Mouse (Mus musculus) cortical plate, adult 2 months (tissue): ENCODE data around the gene 1700001K19Rik. TPM values are rescaled to one million over a fixed set of nuclear protein-coding genes. Genes with fewer than 3 reads are reported as not detected.
A peak's percentile ranks its signal among the peaks of the same experiment; 100 is the strongest.
"Not testable (repeated sequence)": the region's sequence is repeated elsewhere in the genome, so short reads cannot be mapped to it uniquely, and the experiment has no call there.

Source experiments
- H3K27ac ChIP-seq: fragments of 200-500 bp; 2 replicates; pipeline ENCODE4 v1.5.1; 2012; ENCODE audit warnings: low read length, control low read depth, inconsistent platforms; ENCODE audit not compliant: insufficient read depth
- H3K4me1 ChIP-seq: fragments of 200-500 bp; 2 replicates; pipeline ENCODE4 v1.6.1; 2011; ENCODE audit warnings: low read length; ENCODE audit not compliant: control insufficient read depth, insufficient read depth
- H3K4me3 ChIP-seq: fragments of 200-500 bp; 2 replicates; pipeline ENCODE4 v1.5.1; 2011; ENCODE audit warnings: mild to moderate bottlenecking, low read length, control low read depth; ENCODE audit not compliant: insufficient read depth
- CTCF ChIP-seq: fragments of 200-500 bp; IDR thresholded peaks from 2 replicates; pipeline ENCODE4 v1.5.1; 2011; ENCODE audit warnings: mild to moderate bottlenecking, control low read depth, low read length; ENCODE audit not compliant: insufficient read depth; ENCODE audit errors: extremely low read depth
- POLR2A ChIP-seq: fragments of 200-500 bp; IDR thresholded peaks from 2 replicates; pipeline ENCODE4 v1.6.1; 2011; ENCODE audit warnings: mild to moderate bottlenecking, low read length, control low read depth; ENCODE audit not compliant: insufficient read depth; ENCODE audit errors: extremely low read depth
- polyA plus RNA-seq: library from polyadenylated mRNA; depleted of rRNA; stranded (reverse); fragments of >200 nt; gene quantifications from 2 replicates; pipeline ENCODE4 v1.2.3, GENCODE M21; 2012

The 1700001K19Rik gene
- polyA plus RNA-seq, 1 experiment, result not detected

DNA sequence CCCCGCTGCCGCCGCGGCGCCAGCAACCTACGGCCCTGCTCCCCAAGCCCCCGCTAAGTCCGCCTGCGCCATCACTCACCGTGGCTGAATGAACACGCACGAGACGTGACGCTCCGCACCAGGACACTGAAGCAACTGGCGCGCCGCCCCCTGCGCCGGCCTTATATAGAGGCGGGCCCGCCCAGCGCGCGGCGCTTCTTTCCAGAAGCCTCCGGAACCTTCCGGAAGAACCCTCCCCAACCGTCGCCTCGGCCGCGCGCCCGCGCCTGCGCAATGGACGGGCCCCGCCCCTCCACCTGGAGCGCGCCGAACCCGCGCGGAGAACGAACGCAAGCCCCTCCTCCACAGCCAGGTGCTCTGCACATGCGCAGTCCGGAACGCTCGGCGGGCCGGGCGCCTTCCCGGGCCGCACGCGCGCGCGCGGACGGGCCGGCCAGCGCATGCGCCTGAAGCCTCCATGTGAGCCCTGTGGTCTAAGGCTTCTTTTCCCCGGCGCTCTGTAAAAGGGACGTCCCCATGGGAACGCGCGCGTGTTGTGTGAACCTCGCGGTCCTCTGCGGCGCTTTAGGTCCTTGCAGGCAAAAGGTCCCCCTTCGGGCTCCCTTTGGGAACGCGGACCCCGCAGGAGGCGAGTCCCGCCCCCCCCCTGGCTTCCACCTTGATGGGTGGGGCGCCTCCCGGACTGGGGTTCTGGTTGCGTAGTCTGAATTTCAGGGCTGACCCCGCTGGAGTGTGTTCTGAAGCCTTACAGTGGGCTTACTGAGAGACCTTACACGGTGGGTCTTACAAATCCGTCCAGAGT, 14.0 kb upstream of the 1700001K19Rik start:
- TF ChIP-seq POLR2A, result peak; percentile 96
- TF ChIP-seq CTCF, result no peak
- H3K27ac ChIP-seq, result peak overlapping the region; percentile 94
- peak overlapping the region; percentile 92 for H3K4me3 ChIP-seq
- H3K4me1 ChIP-seq, result 0 out of 2 replicates have a peak, but pooled peaks cover 1% of the 10 kb centered on the region

DNA sequence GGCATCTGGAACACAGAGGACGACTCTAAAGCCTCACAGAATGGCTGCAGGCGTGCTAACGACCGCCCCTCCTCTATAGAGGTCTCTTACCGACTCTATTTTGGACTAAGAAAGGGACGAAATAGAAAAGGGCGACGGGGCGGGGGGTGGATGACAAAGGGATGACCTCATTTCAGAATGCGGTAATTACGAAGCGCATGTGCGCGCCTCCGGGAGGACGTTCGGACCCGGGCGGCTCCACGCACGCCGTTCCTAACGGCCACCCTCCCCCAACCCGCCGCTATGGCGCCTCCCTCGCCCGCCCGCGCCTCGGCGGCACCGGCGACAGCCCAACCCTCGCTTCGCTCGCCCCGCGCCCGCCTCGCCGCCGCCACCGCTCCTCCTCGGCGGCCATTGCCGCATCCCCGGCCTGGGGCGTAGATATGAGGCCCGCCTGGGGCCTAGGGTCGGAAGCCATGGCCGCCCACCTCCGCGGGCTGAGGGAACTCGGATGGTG, 13.3 kb upstream of the 1700001K19Rik start:
- Histone ChIP-seq H3K4me3 (peak overlapping the region; percentile 92), H3K4me1 (0 out of 2 replicates have a peak, but pooled peaks cover 1% of the 10 kb centered on the region), H3K27ac (peak overlapping the region; percentile 94)
- TF ChIP-seq CTCF (no peak), POLR2A (peak; percentile 31; the same call in 1 of the 2 replicates)

DNA sequence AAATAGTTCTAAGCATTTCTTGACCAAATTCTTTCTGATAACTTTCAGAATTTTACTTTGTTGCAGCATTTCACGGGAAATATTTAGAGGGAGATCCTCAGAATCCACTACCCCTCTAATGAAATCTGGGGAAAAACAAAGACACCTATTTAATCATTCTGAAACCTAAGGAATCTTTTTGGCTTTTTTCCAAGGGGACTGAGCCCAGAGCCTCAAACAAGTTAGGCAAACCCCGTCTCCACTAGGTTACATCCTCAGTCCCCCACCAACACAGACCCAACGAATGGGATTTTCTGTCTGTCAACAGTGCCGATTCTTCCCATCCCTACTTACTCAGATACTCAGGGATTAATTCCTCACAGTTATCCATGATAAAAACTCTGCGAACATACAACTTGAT, 11.0 kb upstream of the 1700001K19Rik start:
- not testable (repeated sequence) for H3K27ac ChIP-seq, H3K4me3 ChIP-seq, H3K4me1 ChIP-seq

DNA sequence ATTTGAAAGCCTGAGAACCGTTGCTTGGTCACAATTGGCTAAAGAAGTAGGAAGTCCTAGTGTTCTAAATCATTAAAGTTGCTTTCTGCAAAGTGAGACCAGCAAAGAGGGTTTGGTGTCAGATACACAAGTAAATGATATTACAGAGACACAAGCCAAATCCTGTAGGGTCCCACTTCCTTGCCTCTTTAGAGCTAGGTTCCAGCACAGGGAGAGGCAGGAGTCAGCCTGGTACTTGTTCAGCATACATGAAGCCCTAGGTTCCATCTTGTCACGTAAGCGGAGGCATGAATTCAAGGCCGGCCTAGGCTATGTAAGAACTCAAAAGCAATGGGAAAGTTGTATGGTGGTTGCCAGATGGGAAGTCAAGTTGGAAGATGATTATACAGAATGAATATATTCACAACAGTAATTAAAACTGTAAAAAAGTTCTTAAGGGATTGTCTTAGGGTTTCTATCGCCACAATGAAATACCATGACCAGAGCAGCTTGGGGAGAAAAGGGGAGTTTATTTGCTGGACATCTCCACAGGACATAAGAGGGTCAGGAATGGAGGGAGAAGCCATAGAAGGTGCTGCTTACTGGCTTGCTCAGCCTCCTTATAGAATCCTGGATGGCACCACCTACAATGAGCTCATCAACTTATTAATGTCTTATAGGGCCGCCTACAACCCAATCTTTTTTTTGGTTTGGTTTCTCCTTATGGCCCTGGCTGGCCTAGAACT, 7.7 kb upstream of the 1700001K19Rik start:
- Histone ChIP-seq H3K4me3 (no peak overlapping the region), H3K27ac (no peak overlapping the region), H3K4me1 (peaks cover 4% of the 10 kb centered on the region)
- no peak for TF ChIP-seq POLR2A

DNA sequence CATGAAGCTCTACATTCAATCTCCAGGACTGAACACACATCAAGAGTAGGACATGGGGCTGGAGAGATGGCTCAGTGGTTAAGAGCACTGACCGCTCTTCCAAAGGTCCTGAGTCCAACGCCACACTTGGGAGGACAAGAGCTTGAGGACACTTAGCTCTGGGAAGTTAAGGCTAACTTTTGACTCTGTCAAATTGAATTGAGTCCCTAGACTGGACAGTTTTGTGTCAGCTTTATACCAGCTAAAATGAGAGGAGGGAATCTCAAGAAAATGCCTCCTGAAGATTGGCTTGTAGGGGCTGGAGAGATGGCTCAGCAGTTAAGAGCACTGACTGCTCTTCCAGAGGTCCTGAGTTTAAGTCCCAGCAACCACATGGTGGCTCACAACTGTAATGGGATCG, 6.5 kb upstream of the 1700001K19Rik start:
- not testable (repeated sequence) for H3K4me3 ChIP-seq, H3K27ac ChIP-seq, H3K4me1 ChIP-seq

DNA sequence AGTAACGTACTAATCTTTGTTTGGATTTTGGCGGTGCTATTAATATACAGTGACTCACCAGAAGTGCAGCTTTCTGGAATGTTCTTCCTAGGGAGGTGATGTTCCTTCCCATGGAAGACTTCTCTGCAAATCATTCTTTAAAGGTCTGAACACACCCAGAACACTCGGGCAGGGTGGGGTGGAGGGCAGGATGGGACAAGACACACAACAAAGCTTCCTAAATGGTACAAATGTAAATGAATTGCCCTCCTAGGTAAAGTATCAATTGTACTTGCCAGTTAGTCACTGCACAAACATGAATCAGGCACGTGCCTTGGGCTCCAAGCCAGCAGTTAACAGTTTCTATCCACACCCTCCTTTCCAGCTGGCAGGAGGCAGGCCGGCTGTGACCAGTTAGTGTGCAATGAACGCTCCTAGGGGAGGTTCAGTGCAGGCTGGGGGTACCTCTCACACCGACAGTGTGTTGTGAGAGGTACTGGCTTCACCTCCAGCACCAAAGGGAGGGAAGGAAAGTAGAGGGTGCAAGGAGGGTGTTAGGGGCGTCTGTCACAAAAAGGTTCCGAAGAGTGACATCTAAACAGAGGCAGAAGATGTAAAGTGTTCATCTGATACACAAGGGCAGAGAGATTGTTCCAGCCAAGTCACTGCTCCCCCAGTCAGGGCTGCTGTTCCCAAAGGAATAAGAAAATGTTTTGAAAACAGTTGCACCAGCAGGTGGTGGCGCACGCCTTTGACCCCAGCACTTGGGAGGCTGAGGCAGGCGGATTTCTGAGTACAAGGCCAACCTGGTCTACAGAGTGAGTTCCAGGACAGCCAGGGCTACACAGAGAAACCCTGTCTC, 5.7 kb upstream of the 1700001K19Rik start:
- Histone ChIP-seq H3K4me1 (peaks cover 4% of the 10 kb centered on the region), H3K27ac (no peak overlapping the region), H3K4me3 (no peak overlapping the region)
- TF ChIP-seq CTCF, result no peak
- no peak for TF ChIP-seq POLR2A

DNA sequence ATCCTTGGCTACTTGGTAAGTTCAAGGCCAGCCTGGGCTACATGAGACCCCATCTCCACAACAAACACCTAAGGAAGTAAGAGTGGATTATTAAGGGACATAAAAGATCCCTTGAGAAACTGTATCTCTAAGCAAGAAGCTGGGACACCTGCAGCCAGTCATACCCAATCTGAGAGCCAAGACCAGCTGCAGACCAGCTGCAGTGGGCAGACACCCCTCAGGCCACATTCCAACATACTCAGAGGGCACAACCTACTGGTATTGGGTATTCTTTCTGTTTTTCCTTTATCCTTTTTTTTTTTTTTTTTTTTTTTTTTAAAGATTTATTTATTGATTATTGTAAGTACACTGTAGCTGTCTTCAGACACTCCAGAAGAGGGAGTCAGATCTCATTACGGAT, 1.2 kb upstream of the 1700001K19Rik start:
- Histone ChIP-seq H3K4me1 (peaks cover 4% of the 10 kb centered on the region), H3K4me3 (no peak overlapping the region), H3K27ac (no peak overlapping the region)
- no peak for TF ChIP-seq POLR2A
- TF ChIP-seq CTCF, result no peak

DNA sequence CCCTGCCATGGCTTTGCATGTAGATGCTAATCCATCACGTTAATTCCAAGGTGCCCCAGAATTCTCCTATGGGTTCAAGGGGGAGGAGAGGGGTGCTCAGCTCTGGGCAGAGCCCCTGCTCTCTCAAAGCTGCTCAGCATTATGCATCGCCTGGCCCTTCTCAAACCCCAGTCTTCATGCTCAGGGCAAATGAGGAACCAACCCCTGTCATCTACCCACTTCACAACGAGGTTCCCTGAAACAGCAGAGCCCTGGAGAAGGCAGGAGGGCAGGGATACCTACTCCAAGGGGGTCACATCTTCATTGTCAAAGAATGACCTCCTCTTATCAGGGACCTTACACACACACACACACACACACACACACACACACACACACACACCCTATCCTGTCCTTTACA, 541 bp downstream of the 1700001K19Rik start:
- TF ChIP-seq CTCF, result no peak
- no peak for TF ChIP-seq POLR2A
- Histone ChIP-seq H3K4me3 (no peak overlapping the region), H3K27ac (no peak overlapping the region), H3K4me1 (no peaks in the 10 kb centered on the region)

DNA sequence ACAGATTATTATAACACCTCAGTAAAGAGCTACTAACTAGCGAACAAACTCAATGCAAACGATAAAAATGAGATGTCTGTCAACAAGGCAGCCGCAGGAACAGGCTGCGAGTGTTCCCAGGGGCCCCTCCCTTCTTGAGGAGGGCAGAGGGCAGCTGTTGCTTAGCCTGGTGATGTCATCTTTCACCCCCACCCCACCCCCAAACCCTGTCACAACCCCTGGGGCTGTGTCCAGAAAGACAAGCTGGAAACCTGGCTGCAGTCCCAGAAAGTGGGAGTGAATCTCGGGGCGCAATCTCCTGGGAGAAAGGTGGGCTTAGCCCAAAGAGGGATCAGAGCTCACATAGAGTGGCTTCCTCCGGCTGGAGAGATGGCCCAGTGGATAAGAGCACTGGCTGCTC, 1.2 kb downstream of the 1700001K19Rik start:
- Histone ChIP-seq H3K4me1 (no peaks in the 10 kb centered on the region), H3K27ac (no peak overlapping the region)

More for the DNA sequence above, 1.2 kb downstream of the 1700001K19Rik start:
- H3K4me3 ChIP-seq, result no peak overlapping the region
- TF ChIP-seq POLR2A (no peak), CTCF (no peak)
